Comparison of ENCODE assay signal across 10 mouse cellular contexts in the genomic region with DNA sequence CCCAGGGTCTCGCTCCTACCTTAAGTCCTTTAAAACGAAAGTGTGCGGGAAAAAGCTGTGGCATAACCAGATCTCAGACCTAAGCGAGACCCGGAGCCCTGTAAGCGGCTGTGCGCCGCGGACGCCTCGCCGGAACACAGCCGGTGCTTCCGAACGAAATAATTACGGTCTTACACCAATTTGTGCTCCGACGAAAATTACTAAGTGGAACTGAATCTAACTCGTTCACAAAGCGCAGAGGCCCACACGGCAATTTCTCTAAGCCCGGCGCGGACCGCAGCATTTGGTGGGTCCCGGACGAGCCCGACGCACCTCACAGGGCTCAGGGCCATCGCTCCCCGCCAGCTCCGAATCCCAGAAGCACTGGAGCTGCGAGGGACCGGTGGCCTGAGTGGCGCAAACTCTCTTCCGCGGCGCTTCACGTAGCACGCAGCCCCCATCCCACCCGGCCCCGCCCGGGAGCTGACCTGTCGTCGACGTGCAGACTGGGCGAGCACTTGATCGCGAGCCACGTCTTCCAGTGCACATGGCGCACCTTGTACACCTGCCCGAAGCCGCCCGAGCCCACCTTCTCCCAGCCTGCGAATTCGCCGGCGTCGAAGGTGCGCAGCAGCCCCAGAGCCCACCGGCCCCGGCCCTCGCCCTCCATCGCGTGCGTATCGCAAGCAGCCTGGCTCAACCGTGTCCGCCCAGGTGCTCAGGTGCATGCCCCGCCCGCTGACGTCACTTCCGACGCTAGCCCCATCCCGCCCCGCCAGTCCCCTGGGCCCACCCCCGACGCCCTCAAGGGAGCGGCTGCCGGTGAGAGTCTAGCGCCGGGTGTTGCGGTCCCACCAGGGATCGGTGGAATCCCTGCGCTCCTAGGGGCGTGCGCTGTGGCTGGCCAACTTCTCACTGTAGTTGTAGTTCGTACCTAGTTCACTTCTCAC. TPM values are rescaled to one million over a fixed set of nuclear protein-coding genes. Genes with fewer than 3 reads are reported as not detected.
DNase-seq lines count a peak whose midpoint lies in the region; ATAC-seq and TF ChIP-seq lines count a peak whose summit lies in the region.
"Had no signal": no experiment of that assay in that cellular context is flagged by ENCODE, and none has a peak within 500 bp of the region (broad histone marks: within the 10 kb centered on the region; RNA-seq: fewer than 3 reads in every experiment).

Ripk4 (minus strand) TSS at position 727 of the 929 bp plus-strand sequence.

- H3K4me2 ChIP-seq in midbrain, embryonic 11.5 days, result peak within 1 kb of the TSS; percentile 72

- H3K27me3 ChIP-seq in cerebellum, adult 2 months (ENCODE audit: control insufficient read depth, insufficient read depth, low read length), result no peaks in the 10 kb centered on the region; the same call in 1 of the 2 replicates
- peaks cover 84% of the 10 kb centered on the region for H3K27me3 ChIP-seq in limb, embryonic 10.5 days (ENCODE audit: low read depth, poor library complexity, severe bottlenecking)
- peaks cover 40% of the 10 kb centered on the region for H3K27me3 ChIP-seq in midbrain, embryonic 11.5 days (ENCODE audit: control insufficient read depth, insufficient read depth, low read length)

- TF ChIP-seq CTCF in cerebellum, adult 2 months (IDR thresholded peaks at IDR 0.05; ENCODE audit: borderline replicate concordance, insufficient read depth, low read depth, low read length), result no peak

- no peak; the same call in 1 of the 2 replicates for ATAC-seq in cerebellum, adult (ENCODE audit: insufficient number of reproducible peaks, low FRiP score, low TSS enrichment)
- peak; percentile 25 to 46 for ATAC-seq in hematopoietic stem cell, adult 5-6 weeks (replicated peaks in 1 of 2; ENCODE audit: insufficient read depth in 1 of 2, low FRiP score in 2 of 2, low TSS enrichment in 1 of 2, low read depth in 1 of 2, poor library complexity in 2 of 2, severe bottlenecking in 2 of 2)
- ATAC-seq in midbrain, embryonic 11.5 days (ENCODE audit: low FRiP score), result peak; percentile 75

- no peak within 1 kb of the TSS for H3K27ac ChIP-seq in cerebellum, adult 2 months (ENCODE audit: insufficient read depth, low read length)
- H3K27ac ChIP-seq in limb, embryonic 10.5 days, result no peak within 1 kb of the TSS
- no peak within 1 kb of the TSS for H3K27ac ChIP-seq in midbrain, embryonic 11.5 days (ENCODE audit: low read depth, low read length)
- H3K27ac ChIP-seq: macrophage had no signal

- no peaks in the 10 kb centered on the region for H3K4me1 ChIP-seq in cerebellum, adult 2 months (ENCODE audit: control insufficient read depth, insufficient read depth, low read length)
- H3K4me1 ChIP-seq in limb, embryonic 10.5 days, result peaks cover 14% of the 10 kb centered on the region
- H3K4me1 ChIP-seq in midbrain, embryonic 11.5 days (ENCODE audit: control insufficient read depth, insufficient read depth, low read length), result peaks cover 11% of the 10 kb centered on the region

- H3K36me3 ChIP-seq in limb, embryonic 10.5 days, result no peaks in the 10 kb centered on the region
- no peaks in the 10 kb centered on the region for H3K36me3 ChIP-seq in midbrain, embryonic 11.5 days (ENCODE audit: control insufficient read depth, insufficient read depth, low read length)

- no peak for DNase-seq in cerebellum, adult 2 months
- peak; percentile 61 for DNase-seq in embryo, embryonic 10 days (ENCODE audit: low spot score)
- DNase-seq in limb, embryonic 10.5 days (ENCODE audit: low spot score), result peak; percentile 72
- peak; percentile 97 for DNase-seq in midbrain, embryonic 11.5 days (ENCODE audit: low spot score, missing footprints)
- DNase-seq in thymus, postnatal 10 days (ENCODE audit: low spot score in 2 of 2), result peak; percentile 3 to 32
- DNase-seq in gastrocnemius, adult 18-20 months (ENCODE audit: low spot score), result no peak

- no peaks in the 10 kb centered on the region for H3K9me3 ChIP-seq in limb, embryonic 10.5 days (replicated peaks)
- H3K9me3 ChIP-seq in midbrain, embryonic 11.5 days (ENCODE audit: control insufficient read depth, low read length), result no peaks in the 10 kb centered on the region

- H3K9ac ChIP-seq in midbrain, embryonic 11.5 days (ENCODE audit: low read length), result peak within 1 kb of the TSS; percentile 36; the same call in 1 of the 2 replicates

- WGBS in cerebellum, adult 2 months, result 2% methylated on average over 88 of the region's 88 CpGs
- under 1% methylated on average over 88 of the region's 88 CpGs for WGBS in limb, embryonic 10.5 days
- WGBS in midbrain, embryonic 11.5 days, result under 1% methylated on average over 88 of the region's 88 CpGs

- peak within 1 kb of the TSS; percentile 17 for H3K4me3 ChIP-seq in cerebellum, adult 2 months (replicated peaks; ENCODE audit: insufficient read depth, low read depth, low read length)
- H3K4me3 ChIP-seq in limb, embryonic 10.5 days, result peak within 1 kb of the TSS; percentile 56
- H3K4me3 ChIP-seq in midbrain, embryonic 11.5 days (ENCODE audit: low read depth, low read length), result peak within 1 kb of the TSS; percentile 41

- no peak for TF ChIP-seq POLR2A in cerebellum, adult 2 months (IDR thresholded peaks at IDR 0.05; ENCODE audit: borderline replicate concordance, insufficient read depth, low read length)

RNA-seq across cellular contexts. Expression of gene Ripk4, which starts in this region (rescaled TPM):
- 0.43 and 0.51 TPM in 2 replicates for polyA plus RNA-seq in cerebellum, adult 2 months (2012; rRNA removed)
- total RNA-seq in hematopoietic stem cell, adult 5-6 weeks (2017), result not detected in 2 replicates
- polyA plus RNA-seq in limb, embryonic 10.5 days (2016; fragmentation: Nextera tagmentation; extraction: Ambion mirVana), result 4.9 and 5.3 TPM in 2 replicates
- 0.57 and 0.94 TPM in 2 replicates for polyA plus RNA-seq in midbrain, embryonic 11.5 days (2014; fragmentation: Nextera tagmentation; extraction: Ambion mirVana)
- not detected for total RNA-seq in gastrocnemius, adult 18-20 months (2021)
- polyA plus RNA-seq: C2C12, macrophage had no signal

Comparison
In these comparisons a context has a peak if more than half of its experiments do, and no peak if none do; other contexts are left out.
1. Peak in ATAC-seq in hematopoietic stem cell, adult 5-6 weeks; RNA of the gene not detected or under 1 TPM.
2. Peak in DNase-seq, ATAC-seq, H3K4me3 ChIP-seq, H3K9ac ChIP-seq and H3K4me2 ChIP-seq in midbrain, embryonic 11.5 days; RNA of the gene not detected or under 1 TPM.
3. DNase-seq: peak in embryo, embryonic 10 days (single experiment), limb, embryonic 10.5 days (single experiment) and thymus, postnatal 10 days (2 of 2); none in cerebellum, adult 2 months (0 of 2) and gastrocnemius, adult 18-20 months (single experiment).
4. Peak in every context shown above with its lines, with median percentiles within 50 percentile points of each other: H3K4me3 ChIP-seq.